13 mouse cellular contexts compared by ENCODE assay signal in the genomic region with DNA sequence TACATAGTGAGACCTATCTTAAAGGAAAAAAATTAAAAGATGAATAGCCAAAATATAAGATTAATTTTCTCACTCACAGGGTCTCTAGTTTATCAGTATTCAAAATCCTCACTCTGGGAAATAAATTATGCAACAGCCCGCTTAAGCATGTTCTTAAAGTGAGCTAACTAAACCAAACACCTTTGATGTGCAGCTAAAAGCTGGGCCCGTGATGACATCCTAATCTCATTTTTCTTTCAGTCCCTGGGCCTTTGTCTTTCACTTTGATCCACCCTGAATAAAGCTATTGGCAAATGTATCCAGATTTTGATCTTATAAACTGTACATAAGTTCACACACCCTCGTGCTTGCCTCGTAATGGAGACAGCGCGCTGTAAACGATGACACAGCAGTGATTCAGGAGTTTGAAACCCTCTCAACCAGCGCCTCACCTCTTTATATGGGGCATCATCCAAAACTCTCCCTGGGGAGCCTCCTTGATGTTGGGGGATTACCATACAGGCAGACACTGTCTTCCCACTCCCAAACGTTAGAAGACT.
"Had no signal": no experiment of that assay in that cellular context is flagged by ENCODE, and none has a peak within 500 bp of the region (broad histone marks: within the 10 kb centered on the region; RNA-seq: fewer than 3 reads in every experiment).

No protein-coding gene starts in this region.

- H3K9me3 ChIP-seq: liver, embryonic 12.5 days; midbrain, embryonic 12.5 days; neural tube, embryonic 12.5 days; stomach, embryonic 15.5 days had no signal

- H3K4me3 ChIP-seq: liver, embryonic 12.5 days; midbrain, embryonic 12.5 days; neural tube, embryonic 12.5 days; stomach, embryonic 15.5 days had no signal

- H3K4me1 ChIP-seq: midbrain, embryonic 12.5 days; neural tube, embryonic 12.5 days; stomach, embryonic 15.5 days had no signal

- H3K27me3 ChIP-seq: liver, embryonic 12.5 days; midbrain, embryonic 12.5 days; neural tube, embryonic 12.5 days; stomach, embryonic 15.5 days had no signal

- H3K36me3 ChIP-seq: liver, embryonic 12.5 days; midbrain, embryonic 12.5 days; neural tube, embryonic 12.5 days; stomach, embryonic 15.5 days had no signal

- ATAC-seq: liver, embryonic 12.5 days had no signal

- DNase-seq: lung, adult 18-20 months; lung, embryonic 14.5 days; lung, postnatal 10 days; lung, postnatal 4 days; right cerebral cortex, postnatal 14 days; thymus, adult 18-20 months; thymus, postnatal 14 days; thymus, postnatal 36 days had no signal

- H3K9ac ChIP-seq: liver, embryonic 12.5 days; liver, embryonic 14.5 days; lung, embryonic 14.5 days; midbrain, embryonic 12.5 days; neural tube, embryonic 12.5 days; stomach, embryonic 15.5 days had no signal

- H3K27ac ChIP-seq: liver, embryonic 12.5 days; liver, embryonic 14.5 days; midbrain, embryonic 12.5 days; neural tube, embryonic 12.5 days; stomach, embryonic 15.5 days had no signal

- H3K4me2 ChIP-seq: liver, embryonic 12.5 days; lung, embryonic 14.5 days; midbrain, embryonic 12.5 days; neural tube, embryonic 12.5 days; stomach, embryonic 15.5 days had no signal
